Comparison of ENCODE assay signal across 27 mouse cellular contexts in genomic region chr2:101729472-101729871, GRCm38 (mm10). TPM values are rescaled to one million over a fixed set of nuclear protein-coding genes. Genes with fewer than 3 reads are reported as not detected.
DNase-seq lines count a peak whose midpoint lies in the region; ATAC-seq and TF ChIP-seq lines count a peak whose summit lies in the region.
"Had no signal": no experiment of that assay in that cellular context is flagged by ENCODE, and none has a peak within 500 bp of the region (broad histone marks: within the 10 kb centered on the region; RNA-seq: fewer than 3 reads in every experiment).

No protein-coding gene starts in this region.

- ATAC-seq in liver, embryonic 16.5 days (ENCODE audit: low read depth): peak; percentile 73; the same call in 1 of the 2 replicates
- no peak for ATAC-seq in midbrain, postnatal 0 days (ENCODE audit: low FRiP score)
- ATAC-seq: CD4-positive, CD25-positive, alpha-beta regulatory T cell, adult 4 months; forebrain, embryonic 15.5 days; hindbrain, postnatal 0 days had no signal

- no peak overlapping the region for H3K4me3 ChIP-seq in liver, embryonic 16.5 days (ENCODE audit: low read depth, low read length)
- no peak overlapping the region for H3K4me3 ChIP-seq in midbrain, embryonic 10.5 days
- no peak overlapping the region for H3K4me3 ChIP-seq in midbrain, postnatal 0 days (ENCODE audit: low read depth, low read length)
- H3K4me3 ChIP-seq: embryonic facial prominence, embryonic 10.5 days; embryonic facial prominence, embryonic 13.5 days; erythroblast, embryonic 14.5 days; forebrain, embryonic 12.5 days; forebrain, embryonic 15.5 days; heart, adult 2 months; heart, embryonic 13.5 days had no signal

- H3K9ac ChIP-seq in liver, embryonic 16.5 days (ENCODE audit: low read depth, low read length): no peak overlapping the region
- no peak overlapping the region for H3K9ac ChIP-seq in midbrain, postnatal 0 days (replicated peaks; ENCODE audit: low read length, poor library complexity, severe bottlenecking)
- H3K9ac ChIP-seq: embryonic facial prominence, embryonic 13.5 days; forebrain, embryonic 12.5 days; forebrain, embryonic 15.5 days; heart, embryonic 13.5 days; hindbrain, embryonic 14.5 days had no signal

- TF ChIP-seq CTCF in midbrain, postnatal 0 days (IDR thresholded peaks at IDR 0.05): no peak

- no peaks in the 10 kb centered on the region for H3K9me3 ChIP-seq in liver, embryonic 16.5 days (replicated peaks; ENCODE audit: control insufficient read depth, low read length)
- H3K9me3 ChIP-seq in midbrain, embryonic 10.5 days (replicated peaks): no peaks in the 10 kb centered on the region
- no peaks in the 10 kb centered on the region for H3K9me3 ChIP-seq in midbrain, postnatal 0 days (ENCODE audit: low read length)
- H3K9me3 ChIP-seq: embryonic facial prominence, embryonic 10.5 days; embryonic facial prominence, embryonic 13.5 days; forebrain, embryonic 12.5 days; forebrain, embryonic 15.5 days; heart, embryonic 13.5 days had no signal

- WGBS in liver, embryonic 16.5 days (ENCODE audit: insufficient replicate concordance): 23% methylated on average over 1 of the region's 1 CpGs
- WGBS in midbrain, embryonic 10.5 days: 79% methylated on average over 1 of the region's 1 CpGs
- 74% methylated on average over 1 of the region's 1 CpGs for WGBS in midbrain, postnatal 0 days

- H3K4me2 ChIP-seq in liver, embryonic 16.5 days (ENCODE audit: low read depth, low read length): no peak overlapping the region
- no peak overlapping the region for H3K4me2 ChIP-seq in midbrain, postnatal 0 days (ENCODE audit: low read depth, low read length, poor library complexity, severe bottlenecking)
- H3K4me2 ChIP-seq: embryonic facial prominence, embryonic 13.5 days; forebrain, embryonic 12.5 days; forebrain, embryonic 15.5 days; heart, embryonic 13.5 days; hindbrain, embryonic 14.5 days had no signal

- H3K4me1 ChIP-seq in liver, embryonic 16.5 days (ENCODE audit: control insufficient read depth, low read depth, low read length): no peaks in the 10 kb centered on the region
- H3K4me1 ChIP-seq in midbrain, embryonic 10.5 days: peaks cover 35% of the 10 kb centered on the region
- no peaks in the 10 kb centered on the region for H3K4me1 ChIP-seq in midbrain, postnatal 0 days (ENCODE audit: insufficient read depth, low read length)
- H3K4me1 ChIP-seq: forebrain, embryonic 12.5 days had no signal

- no peaks in the 10 kb centered on the region for H3K27me3 ChIP-seq in liver, embryonic 16.5 days (ENCODE audit: control insufficient read depth, insufficient read depth, low read depth, low read length)
- no peaks in the 10 kb centered on the region for H3K27me3 ChIP-seq in midbrain, embryonic 10.5 days (ENCODE audit: low read depth, poor library complexity, severe bottlenecking)
- no peaks in the 10 kb centered on the region for H3K27me3 ChIP-seq in midbrain, postnatal 0 days (ENCODE audit: insufficient read depth, low read length)
- H3K27me3 ChIP-seq: embryonic facial prominence, embryonic 13.5 days; forebrain, embryonic 12.5 days; forebrain, embryonic 15.5 days; heart, embryonic 13.5 days had no signal

- peak; percentile 12 to 32 for DNase-seq in heart, adult 9 months (ENCODE audit: low spot score in 2 of 2)
- no peak for DNase-seq in heart, adult 8-10 months (ENCODE audit: low spot score)
- DNase-seq in liver: no peak
- DNase-seq in midbrain, embryonic 10.5 days (ENCODE audit: low spot score): no peak
- no peak for DNase-seq in midbrain, postnatal 0 days (ENCODE audit: low spot score)
- DNase-seq in right cerebral cortex, postnatal 14 days: no peak
- DNase-seq: adrenal gland, adult 8-10 months; adrenal gland, postnatal 25 days; cerebellum, adult 11-12 months; cerebellum, adult 8-10 months; cerebellum, postnatal 10 days; cerebellum, postnatal 36 days; embryo, embryonic 11 days; gastrocnemius, postnatal 25 days; heart, adult 2 months; heart, postnatal 14 days; heart, postnatal 4 days had no signal

- no peaks in the 10 kb centered on the region for H3K36me3 ChIP-seq in liver, embryonic 16.5 days (ENCODE audit: control insufficient read depth, insufficient read depth)
- peaks cover 63% of the 10 kb centered on the region for H3K36me3 ChIP-seq in midbrain, embryonic 10.5 days
- no peaks in the 10 kb centered on the region for H3K36me3 ChIP-seq in midbrain, postnatal 0 days (ENCODE audit: insufficient read depth, low read length)
- H3K36me3 ChIP-seq: forebrain, embryonic 15.5 days had no signal

- H3K27ac ChIP-seq in liver, embryonic 16.5 days (ENCODE audit: low read length): no peak overlapping the region
- 0 out of 2 replicates have a peak overlapping the region, but pooled peaks have one; percentile 52 for H3K27ac ChIP-seq in midbrain, embryonic 10.5 days (replicated peaks)
- H3K27ac ChIP-seq in midbrain, postnatal 0 days (ENCODE audit: low read depth, low read length): no peak overlapping the region
- H3K27ac ChIP-seq: embryonic facial prominence, embryonic 10.5 days; embryonic facial prominence, embryonic 13.5 days; forebrain, embryonic 12.5 days; forebrain, embryonic 15.5 days; heart, adult 2 months; heart, embryonic 13.5 days; hindbrain, embryonic 14.5 days; hindbrain, postnatal 0 days had no signal

RNA-seq across cellular contexts. Expression of gene Traf6, which starts 51.2 kb away (rescaled TPM):
- total RNA-seq in heart, adult 8-10 months (2022): 10 to 100 TPM in 1 of 4 experiments, 1 to 10 TPM in 3; 8.7 to 10.3 (median 9.0) TPM
- 3.6 and 4.0 TPM in 2 replicates for polyA plus RNA-seq in liver, embryonic 16.5 days (2015; fragmentation: Nextera tagmentation; extraction: Ambion mirVana)
- 16.9 and 18.7 TPM in 2 replicates for polyA plus RNA-seq in midbrain, embryonic 10.5 days (2016; fragmentation: Nextera tagmentation; extraction: Ambion mirVana)
- 16.5 and 19.9 TPM in 2 replicates for total RNA-seq in midbrain, postnatal 0 days (2014; rRNA removed)
- 4.9 and 5.3 TPM in 2 replicates for polyA plus RNA-seq in midbrain, postnatal 0 days (2015; fragmentation: Nextera tagmentation; extraction: Ambion mirVana)

Comparison
In these comparisons a context has a peak if more than half of its experiments do, and no peak if none do; other contexts are left out.
1. DNase-seq: peak in heart, adult 9 months (2 of 2); none in heart, adult 8-10 months (single experiment), liver (single experiment), midbrain, embryonic 10.5 days (single experiment), midbrain, postnatal 0 days (single experiment) and right cerebral cortex, postnatal 14 days (single experiment).